Mouse (Mus musculus): Measurements from ENCODE around the gene Ndufa12. TPM values are rescaled to one million over a fixed set of nuclear protein-coding genes. Genes with fewer than 3 reads are reported as not detected.

Ndufa12 gene
- total and polyA plus RNA-seq, 3 experiments, result 137 to 276 TPM; not detected in 1

DNA sequence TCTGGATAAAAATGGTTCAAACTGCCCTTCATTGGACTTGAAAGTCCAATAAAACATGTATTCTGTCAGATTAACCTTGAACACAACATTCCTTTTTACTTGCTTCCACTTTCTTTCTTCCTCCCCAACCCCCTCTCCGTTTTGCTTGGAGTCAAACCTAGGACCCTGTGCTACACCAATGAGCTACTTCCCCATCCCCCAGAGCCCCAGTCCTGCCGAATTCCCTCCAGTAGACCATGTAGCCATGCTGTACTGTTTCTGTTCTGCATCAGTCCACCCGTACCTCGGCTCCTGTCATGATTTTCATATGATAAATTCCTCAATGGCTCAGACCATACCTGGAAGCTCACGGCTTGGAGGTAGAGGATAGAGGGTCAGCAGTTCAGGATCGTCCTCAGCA, 32.5 kb downstream of the Ndufa12 start:
- no peak overlapping the region for H3K9ac ChIP-seq (ENCODE audit: control insufficient read depth, low read depth, low read length, poor library complexity, severe bottlenecking)
- no peaks in the 10 kb centered on the region for H3K36me3 ChIP-seq (ENCODE audit: control insufficient read depth in 1 of 2, insufficient read depth in 2 of 2, low read length in 2 of 2)
- no peak for TF ChIP-seq RCOR1 (IDR thresholded peaks at IDR 0.05; ENCODE audit: low read depth, low read length)
- no peak for TF ChIP-seq MAX (IDR thresholded peaks at IDR 0.05; ENCODE audit: low read length)
- TF ChIP-seq MYC (IDR thresholded peaks at IDR 0.05; ENCODE audit: low read depth, low read length), result no peak
- no peak for TF ChIP-seq JUND (IDR thresholded peaks at IDR 0.05; ENCODE audit: low read depth, low read length)
- TF ChIP-seq HCFC1 (IDR thresholded peaks at IDR 0.05; ENCODE audit: low read depth, low read length), result no peak
- no peaks in the 10 kb centered on the region; a peak in 1 of 4 replicates for H3K27me3 ChIP-seq (ENCODE audit: control insufficient read depth in 1 of 2, insufficient read depth in 2 of 2, low read length in 2 of 2)
- DNase-seq (ENCODE audit: low read depth, low spot score), result no peak
- H3K9me3 ChIP-seq (replicated peaks; ENCODE audit: insufficient read depth, low read length), result no peaks in the 10 kb centered on the region
- no peaks in the 10 kb centered on the region for H3K79me2 ChIP-seq (ENCODE audit: control insufficient read depth, insufficient read depth, low read length, poor library complexity)
- no peak overlapping the region for H3K27ac ChIP-seq (ENCODE audit: control insufficient read depth, low read depth, low read length)
- H3K4me3 ChIP-seq (ENCODE audit: control insufficient read depth in 1 of 2, insufficient read depth in 1 of 2, low read depth in 2 of 2, low read length in 2 of 2), result no peak overlapping the region
- H3K4me1 ChIP-seq (ENCODE audit: control insufficient read depth in 1 of 2, insufficient read depth in 2 of 2, low read length in 2 of 2), result 0 out of 4 replicates have a peak, but pooled peaks cover 0 to 4% of the 10 kb centered on the region in 2 experiments

- H3K9me3 ChIP-seq (replicated peaks; ENCODE audit: insufficient read depth, low read length), result no peaks in the 10 kb centered on the region
- TF ChIP-seq ELF1 (IDR thresholded peaks at IDR 0.05; ENCODE audit: low read depth, low read length) (no peak), UBTF (IDR thresholded peaks at IDR 0.05; ENCODE audit: borderline replicate concordance, insufficient read depth, low read depth, low read length) (no peak), MAX (IDR thresholded peaks at IDR 0.05; ENCODE audit: low read length) (no peak), BHLHE40 (IDR thresholded peaks at IDR 0.05; ENCODE audit: borderline replicate concordance, low read depth, low read length) (no peak), TBP (IDR thresholded peaks at IDR 0.05; ENCODE audit: low read depth, low read length) (no peak), MEF2A (IDR thresholded peaks at IDR 0.05; ENCODE audit: extremely low read depth, insufficient replicate concordance, low read depth, low read length, poor library complexity, severe bottlenecking) (no peak), GABPA (IDR thresholded peaks at IDR 0.05; ENCODE audit: low read depth, low read length) (no peak), MYC (IDR thresholded peaks at IDR 0.05; ENCODE audit: low read depth, low read length) (no peak), ZMIZ1 (IDR thresholded peaks at IDR 0.05; ENCODE audit: low read depth, low read length) (no peak), SIN3A (IDR thresholded peaks at IDR 0.05; ENCODE audit: low read length) (no peak), NRF1 (IDR thresholded peaks at IDR 0.05; ENCODE audit: insufficient read depth, low read depth, low read length, poor library complexity, severe bottlenecking) (no peak), POLR2AphosphoS5 (IDR thresholded peaks at IDR 0.05; ENCODE audit: borderline replicate concordance, low read depth, low read length) (no peak), USF2 (IDR thresholded peaks at IDR 0.05; ENCODE audit: borderline replicate concordance in 1 of 2, insufficient read depth in 1 of 2, low read depth in 1 of 2, low read length in 2 of 2) (no peak), NELFE (IDR thresholded peaks at IDR 0.05; ENCODE audit: low read depth, low read length) (no peak)
- no peak for DNase-seq (ENCODE audit: low read depth, low spot score)
Observed at GRCm38 (mm10) chr10:94235200-94235599, 36.7 kb downstream of the Ndufa12 start.

More at GRCm38 (mm10) chr10:94235200-94235599, 36.7 kb downstream of the Ndufa12 start:
- Histone ChIP-seq H3K27ac (ENCODE audit: control insufficient read depth, low read depth, low read length) (no peak overlapping the region), H3K36me3 (ENCODE audit: control insufficient read depth in 1 of 2, insufficient read depth in 2 of 2, low read length in 2 of 2) (no peaks in the 10 kb centered on the region), H3K79me2 (ENCODE audit: control insufficient read depth, insufficient read depth, low read length, poor library complexity) (no peaks in the 10 kb centered on the region), H3K4me3 (ENCODE audit: control insufficient read depth in 1 of 2, insufficient read depth in 1 of 2, low read depth in 2 of 2, low read length in 2 of 2) (no peak overlapping the region), H3K9ac (ENCODE audit: control insufficient read depth, low read depth, low read length, poor library complexity, severe bottlenecking) (no peak overlapping the region), H3K4me1 (ENCODE audit: control insufficient read depth in 1 of 2, insufficient read depth in 2 of 2, low read length in 2 of 2) (0 out of 4 replicates have a peak, but pooled peaks cover 0 to 4% of the 10 kb centered on the region in 2 experiments), H3K27me3 (ENCODE audit: control insufficient read depth in 1 of 2, insufficient read depth in 2 of 2, low read length in 2 of 2) (no peaks in the 10 kb centered on the region; a peak in 1 of 4 replicates)

Measured in MEL (cell line).